Mouse (Mus musculus): Measurements from ENCODE around the gene Polr2b. TPM values are rescaled to one million over a fixed set of nuclear protein-coding genes. Genes with fewer than 3 reads are reported as not detected.

Gene Polr2b
- polyA plus RNA-seq, 1 experiment from 2014 or later = 46.0 TPM

GRCm38 (mm10) chr5:77375546-77375945 lies 65.6 kb downstream of the Polr2b start:
- Histone ChIP-seq H3K4me2 (no peak overlapping the region), H3K27me3 (ENCODE audit: control insufficient read depth, insufficient read depth, low read length) (no peaks in the 10 kb centered on the region), H3K36me3 (ENCODE audit: control insufficient read depth, insufficient read depth, low read length) (no peaks in the 10 kb centered on the region), H3K4me1 (ENCODE audit: control insufficient read depth, insufficient read depth, low read length) (no peaks in the 10 kb centered on the region), H3K27ac (ENCODE audit: low read depth, low read length) (no peak overlapping the region), H3K4me3 (ENCODE audit: low read depth, low read length) (no peak overlapping the region), H3K9ac (ENCODE audit: low read depth, low read length) (no peak overlapping the region), H3K9me3 (replicated peaks; ENCODE audit: control insufficient read depth, low read length) (no peaks in the 10 kb centered on the region)
- ATAC-seq (replicated peaks; ENCODE audit: insufficient number of reproducible peaks, low FRiP score, low TSS enrichment) = no peak
- 54% methylated on average over 4 of the region's 4 CpGs for WGBS (ENCODE audit: insufficient replicate concordance)

GRCm38 (mm10) chr5:77378027-77378426 lies 68.1 kb downstream of the Polr2b start:
- 88% methylated on average over 3 of the region's 3 CpGs for WGBS (ENCODE audit: insufficient replicate concordance)
- H3K4me1 ChIP-seq (ENCODE audit: control insufficient read depth, insufficient read depth, low read length) = no peaks in the 10 kb centered on the region

GRCm38 (mm10) chr5:77379434-77380135 lies 69.6 kb downstream of the Polr2b start:
- H3K4me3 ChIP-seq (ENCODE audit: low read depth, low read length) = no peak overlapping the region
- no peak overlapping the region for H3K27ac ChIP-seq (ENCODE audit: low read depth, low read length)
- no peak overlapping the region for H3K4me2 ChIP-seq
- ATAC-seq (replicated peaks; ENCODE audit: insufficient number of reproducible peaks, low FRiP score, low TSS enrichment) = no peak
- H3K4me1 ChIP-seq (ENCODE audit: control insufficient read depth, insufficient read depth, low read length) = peaks cover 5% of the 10 kb centered on the region; the same call in 1 of the 2 replicates
- 76% methylated on average over 14 of the region's 14 CpGs for WGBS (ENCODE audit: insufficient replicate concordance)
- no peak overlapping the region for H3K9ac ChIP-seq (ENCODE audit: low read depth, low read length)
- H3K36me3 ChIP-seq (ENCODE audit: control insufficient read depth, insufficient read depth, low read length) = no peaks in the 10 kb centered on the region
- H3K9me3 ChIP-seq (replicated peaks; ENCODE audit: control insufficient read depth, low read length) = no peaks in the 10 kb centered on the region
- H3K27me3 ChIP-seq (ENCODE audit: control insufficient read depth, insufficient read depth, low read length) = no peaks in the 10 kb centered on the region

More at GRCm38 (mm10) chr5:77378027-77378426, 68.1 kb downstream of the Polr2b start:
- no peak for ATAC-seq (replicated peaks; ENCODE audit: insufficient number of reproducible peaks, low FRiP score, low TSS enrichment)
- Histone ChIP-seq H3K36me3 (ENCODE audit: control insufficient read depth, insufficient read depth, low read length) (no peaks in the 10 kb centered on the region), H3K27ac (ENCODE audit: low read depth, low read length) (no peak overlapping the region), H3K9me3 (replicated peaks; ENCODE audit: control insufficient read depth, low read length) (no peaks in the 10 kb centered on the region), H3K4me2 (no peak overlapping the region), H3K4me3 (ENCODE audit: low read depth, low read length) (no peak overlapping the region), H3K27me3 (ENCODE audit: control insufficient read depth, insufficient read depth, low read length) (no peaks in the 10 kb centered on the region), H3K9ac (ENCODE audit: low read depth, low read length) (no peak overlapping the region)

- H3K4me3 ChIP-seq (ENCODE audit: low read depth, low read length) = no peak overlapping the region
- no peak overlapping the region for H3K4me2 ChIP-seq
- H3K9me3 ChIP-seq (replicated peaks; ENCODE audit: control insufficient read depth, low read length) = no peaks in the 10 kb centered on the region
- H3K9ac ChIP-seq (ENCODE audit: low read depth, low read length) = no peak overlapping the region
- no peaks in the 10 kb centered on the region for H3K27me3 ChIP-seq (ENCODE audit: control insufficient read depth, insufficient read depth, low read length)
- no peak for ATAC-seq (replicated peaks; ENCODE audit: insufficient number of reproducible peaks, low FRiP score, low TSS enrichment)
- WGBS (ENCODE audit: insufficient replicate concordance) = 79% methylated on average over 17 of the region's 17 CpGs
- no peaks in the 10 kb centered on the region for H3K36me3 ChIP-seq (ENCODE audit: control insufficient read depth, insufficient read depth, low read length)
- peaks cover 5% of the 10 kb centered on the region; the same call in 1 of the 2 replicates for H3K4me1 ChIP-seq (ENCODE audit: control insufficient read depth, insufficient read depth, low read length)
- H3K27ac ChIP-seq (ENCODE audit: low read depth, low read length) = no peak overlapping the region
Measured at GRCm38 (mm10) chr5:77380321-77380901, 70.5 kb downstream of the Polr2b start.

- Histone ChIP-seq H3K4me2 (no peak overlapping the region), H3K27ac (ENCODE audit: low read depth, low read length) (no peak overlapping the region), H3K4me1 (ENCODE audit: control insufficient read depth, insufficient read depth, low read length) (peaks cover 7% of the 10 kb centered on the region), H3K9me3 (replicated peaks; ENCODE audit: control insufficient read depth, low read length) (no peaks in the 10 kb centered on the region), H3K27me3 (ENCODE audit: control insufficient read depth, insufficient read depth, low read length) (no peaks in the 10 kb centered on the region), H3K36me3 (ENCODE audit: control insufficient read depth, insufficient read depth, low read length) (no peaks in the 10 kb centered on the region), H3K4me3 (ENCODE audit: low read depth, low read length) (no peak overlapping the region), H3K9ac (ENCODE audit: low read depth, low read length) (no peak overlapping the region)
- WGBS (ENCODE audit: insufficient replicate concordance) = 77% methylated on average over 7 of the region's 7 CpGs
- no peak for ATAC-seq (replicated peaks; ENCODE audit: insufficient number of reproducible peaks, low FRiP score, low TSS enrichment)
Measured at GRCm38 (mm10) chr5:77381283-77381682, 71.3 kb downstream of the Polr2b start.

- 84% methylated on average over 5 of the region's 5 CpGs for WGBS (ENCODE audit: insufficient replicate concordance)
- no peak overlapping the region for H3K4me2 ChIP-seq
- no peak for ATAC-seq (replicated peaks; ENCODE audit: insufficient number of reproducible peaks, low FRiP score, low TSS enrichment)
Measured at GRCm38 (mm10) chr5:77381686-77382085, 71.7 kb downstream of the Polr2b start.

GRCm38 (mm10) chr5:77383799-77384554 lies 74.0 kb downstream of the Polr2b start:
- Histone ChIP-seq H3K4me3 (ENCODE audit: low read depth, low read length) (no peak overlapping the region), H3K9ac (ENCODE audit: low read depth, low read length) (no peak overlapping the region), H3K27ac (ENCODE audit: low read depth, low read length) (no peak overlapping the region), H3K4me2 (no peak overlapping the region), H3K27me3 (ENCODE audit: control insufficient read depth, insufficient read depth, low read length) (no peaks in the 10 kb centered on the region), H3K4me1 (ENCODE audit: control insufficient read depth, insufficient read depth, low read length) (peaks cover 15% of the 10 kb centered on the region), H3K36me3 (ENCODE audit: control insufficient read depth, insufficient read depth, low read length) (no peaks in the 10 kb centered on the region), H3K9me3 (replicated peaks; ENCODE audit: control insufficient read depth, low read length) (no peaks in the 10 kb centered on the region)
- no peak for ATAC-seq (replicated peaks; ENCODE audit: insufficient number of reproducible peaks, low FRiP score, low TSS enrichment)
- WGBS (ENCODE audit: insufficient replicate concordance) = 80% methylated on average over 5 of the region's 5 CpGs

More at GRCm38 (mm10) chr5:77381686-77382085, 71.7 kb downstream of the Polr2b start:
- no peaks in the 10 kb centered on the region for H3K36me3 ChIP-seq (ENCODE audit: control insufficient read depth, insufficient read depth, low read length)
- H3K4me1 ChIP-seq (ENCODE audit: control insufficient read depth, insufficient read depth, low read length) = peaks cover 11% of the 10 kb centered on the region
- H3K4me3 ChIP-seq (ENCODE audit: low read depth, low read length) = no peak overlapping the region
- no peaks in the 10 kb centered on the region for H3K9me3 ChIP-seq (replicated peaks; ENCODE audit: control insufficient read depth, low read length)
- H3K27ac ChIP-seq (ENCODE audit: low read depth, low read length) = no peak overlapping the region
- H3K27me3 ChIP-seq (ENCODE audit: control insufficient read depth, insufficient read depth, low read length) = no peaks in the 10 kb centered on the region
- no peak overlapping the region for H3K9ac ChIP-seq (ENCODE audit: low read depth, low read length)

GRCm38 (mm10) chr5:77384724-77385123 lies 74.8 kb downstream of the Polr2b start:
- no peak overlapping the region for H3K27ac ChIP-seq (ENCODE audit: low read depth, low read length)
- no peak overlapping the region for H3K9ac ChIP-seq (ENCODE audit: low read depth, low read length)
- ATAC-seq (replicated peaks; ENCODE audit: insufficient number of reproducible peaks, low FRiP score, low TSS enrichment) = no peak
- no peaks in the 10 kb centered on the region for H3K9me3 ChIP-seq (replicated peaks; ENCODE audit: control insufficient read depth, low read length)
- H3K27me3 ChIP-seq (ENCODE audit: control insufficient read depth, insufficient read depth, low read length) = no peaks in the 10 kb centered on the region
- 75% methylated on average over 9 of the region's 9 CpGs for WGBS (ENCODE audit: insufficient replicate concordance)
- no peak overlapping the region for H3K4me3 ChIP-seq (ENCODE audit: low read depth, low read length)
- no peaks in the 10 kb centered on the region for H3K36me3 ChIP-seq (ENCODE audit: control insufficient read depth, insufficient read depth, low read length)
- H3K4me1 ChIP-seq (ENCODE audit: control insufficient read depth, insufficient read depth, low read length) = peaks cover 15% of the 10 kb centered on the region
- H3K4me2 ChIP-seq = no peak overlapping the region
